Comparison of ENCODE assay signal across 10 mouse cellular contexts in the genomic region with DNA sequence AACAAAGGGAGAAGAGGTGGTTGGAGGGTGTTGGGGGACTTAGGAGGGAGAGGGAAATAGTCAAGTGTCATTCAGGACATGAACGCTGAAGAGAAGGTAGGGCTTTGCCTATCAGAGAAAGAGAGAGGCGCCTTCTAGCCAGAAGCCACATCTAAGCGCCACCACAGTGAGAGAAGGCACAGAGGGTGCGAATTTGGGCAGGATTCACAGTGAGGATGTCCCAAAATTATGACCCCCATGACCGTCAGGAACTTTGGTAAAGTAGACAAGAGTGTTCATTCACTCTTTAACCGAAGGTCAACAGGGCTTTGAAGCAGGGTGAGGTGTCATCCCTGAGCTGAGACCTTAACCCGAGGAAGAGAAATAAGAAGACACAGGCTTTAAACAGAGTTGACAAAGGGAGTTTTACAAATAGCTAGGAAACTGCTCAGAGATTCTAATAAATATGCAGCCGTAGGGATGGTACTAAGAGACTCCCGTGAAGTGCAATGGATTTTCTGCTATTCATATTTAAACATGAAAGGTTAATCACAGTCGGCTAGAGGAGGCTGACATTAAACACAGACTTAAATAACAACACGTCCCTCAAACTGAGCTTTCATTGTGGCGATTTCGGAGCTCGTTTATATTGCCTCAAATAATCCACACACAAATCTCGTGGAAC. TPM values are rescaled to one million over a fixed set of nuclear protein-coding genes. Genes with fewer than 3 reads are reported as not detected.
DNase-seq lines count a peak whose midpoint lies in the region; ATAC-seq and TF ChIP-seq lines count a peak whose summit lies in the region.
"Had no signal": no experiment of that assay in that cellular context is flagged by ENCODE, and none has a peak within 500 bp of the region (broad histone marks: within the 10 kb centered on the region; RNA-seq: fewer than 3 reads in every experiment).

No protein-coding gene starts in this region.

- H3K9ac ChIP-seq in liver, adult 2 months (ENCODE audit: low read depth, low read length): no peak overlapping the region
- H3K9ac ChIP-seq in forebrain, embryonic 16.5 days (replicated peaks; ENCODE audit: low read depth, low read length): no peak overlapping the region; the same call in 1 of the 2 replicates
- no peak overlapping the region for H3K9ac ChIP-seq in liver, embryonic 11.5 days (ENCODE audit: low read depth, low read length)
- H3K9ac ChIP-seq in stomach, embryonic 15.5 days: no peak overlapping the region

- peak; percentile 1 for DNase-seq in liver, adult 2 months (ENCODE audit: extremely low read depth, low read depth, low spot score)
- DNase-seq in liver: no peak
- DNase-seq in liver, embryonic 11.5 days (ENCODE audit: low spot score): no peak
- DNase-seq in layer of hippocampus, postnatal 10 days (ENCODE audit: low spot score in 2 of 2): no peak
- no peak for DNase-seq in ovary, adult 18-20 months (ENCODE audit: low spot score)

- no peaks in the 10 kb centered on the region for H3K27me3 ChIP-seq in liver, adult 2 months (ENCODE audit: control insufficient read depth, insufficient read depth, low read length)
- no peaks in the 10 kb centered on the region for H3K27me3 ChIP-seq in forebrain, embryonic 16.5 days (replicated peaks; ENCODE audit: control insufficient read depth, insufficient read depth, low read length)
- H3K27me3 ChIP-seq in liver, embryonic 11.5 days (replicated peaks; ENCODE audit: control insufficient read depth, insufficient read depth, low read length): no peaks in the 10 kb centered on the region
- H3K27me3 ChIP-seq in stomach, embryonic 15.5 days (replicated peaks): no peaks in the 10 kb centered on the region
- H3K27me3 ChIP-seq: Patski had no signal

- H3K4me1 ChIP-seq in liver, adult 2 months (ENCODE audit: control insufficient read depth, insufficient read depth, low read length): no peaks in the 10 kb centered on the region
- no peaks in the 10 kb centered on the region; the same call in 1 of the 2 replicates for H3K4me1 ChIP-seq in forebrain, embryonic 16.5 days (replicated peaks; ENCODE audit: control insufficient read depth, insufficient read depth, low read length)
- H3K4me1 ChIP-seq in liver, embryonic 11.5 days (replicated peaks; ENCODE audit: control insufficient read depth, insufficient read depth, low read length): no peaks in the 10 kb centered on the region
- H3K4me1 ChIP-seq in stomach, embryonic 15.5 days: no peaks in the 10 kb centered on the region

- no peak for TF ChIP-seq POLR2A in liver, adult 2 months (IDR thresholded peaks at IDR 0.05; ENCODE audit: extremely low read depth, insufficient read depth, low read length)

- ATAC-seq in forebrain, embryonic 16.5 days: peak; percentile 72
- ATAC-seq in liver, embryonic 11.5 days (replicated peaks; ENCODE audit: low FRiP score): no peak
- no peak for ATAC-seq in stomach, embryonic 15.5 days (ENCODE audit: insufficient read depth, low FRiP score, low read depth)
- ATAC-seq: Patski had no signal

- no peak for TF ChIP-seq CTCF in liver, adult 2 months (IDR thresholded peaks at IDR 0.05; ENCODE audit: low read depth, low read length)

- no peaks in the 10 kb centered on the region for H3K9me3 ChIP-seq in forebrain, embryonic 16.5 days (ENCODE audit: control insufficient read depth, low read length)
- no peaks in the 10 kb centered on the region for H3K9me3 ChIP-seq in liver, embryonic 11.5 days (ENCODE audit: control insufficient read depth, low read length)
- no peaks in the 10 kb centered on the region for H3K9me3 ChIP-seq in stomach, embryonic 15.5 days

- H3K4me3 ChIP-seq in liver, adult 2 months (ENCODE audit: insufficient read depth, low read depth, low read length): no peak overlapping the region
- H3K4me3 ChIP-seq in forebrain, embryonic 16.5 days (replicated peaks; ENCODE audit: low read length): peak overlapping the region; percentile 25
- no peak overlapping the region for H3K4me3 ChIP-seq in liver, embryonic 11.5 days (ENCODE audit: low read depth, low read length)
- H3K4me3 ChIP-seq in stomach, embryonic 15.5 days (replicated peaks): peak overlapping the region; percentile 26
- H3K4me3 ChIP-seq: left cerebral cortex, adult 2 months had no signal

- H3K27ac ChIP-seq in liver, adult 2 months (replicated peaks; ENCODE audit: insufficient read depth, low read depth, low read length): no peak overlapping the region
- H3K27ac ChIP-seq in forebrain, embryonic 16.5 days (ENCODE audit: low read length): no peak overlapping the region
- H3K27ac ChIP-seq in liver, embryonic 11.5 days (ENCODE audit: low read depth, low read length): no peak overlapping the region
- H3K27ac ChIP-seq in stomach, embryonic 15.5 days: no peak overlapping the region
- H3K27ac ChIP-seq: left cerebral cortex, adult 2 months had no signal

- no peaks in the 10 kb centered on the region for H3K36me3 ChIP-seq in liver, adult 2 months (ENCODE audit: control insufficient read depth, insufficient read depth, low read length)
- no peaks in the 10 kb centered on the region for H3K36me3 ChIP-seq in forebrain, embryonic 16.5 days (ENCODE audit: control insufficient read depth, insufficient read depth)
- H3K36me3 ChIP-seq in liver, embryonic 11.5 days (ENCODE audit: control insufficient read depth, insufficient read depth, low read length): no peaks in the 10 kb centered on the region
- no peaks in the 10 kb centered on the region for H3K36me3 ChIP-seq in stomach, embryonic 15.5 days

- H3K79me2 ChIP-seq in liver, adult 2 months (ENCODE audit: control insufficient read depth, insufficient read depth, low read length): no peaks in the 10 kb centered on the region

- H3K4me2 ChIP-seq in forebrain, embryonic 16.5 days (ENCODE audit: low read length): peak overlapping the region; percentile 50
- peak overlapping the region; percentile 2; the same call in 1 of the 2 replicates for H3K4me2 ChIP-seq in liver, embryonic 11.5 days
- peak overlapping the region; percentile 47 for H3K4me2 ChIP-seq in stomach, embryonic 15.5 days

- WGBS in liver, adult 2 months: 43% methylated on average over 15 of the region's 15 CpGs
- WGBS in forebrain, embryonic 16.5 days: 29% methylated on average over 15 of the region's 15 CpGs
- WGBS in liver, embryonic 11.5 days: 44% methylated on average over 15 of the region's 15 CpGs
- 35% methylated on average over 15 of the region's 15 CpGs for WGBS in stomach, embryonic 15.5 days

RNA-seq across cellular contexts. Expression of a gene that starts 14.9 kb away (rescaled TPM):
- not detected in 2 replicates for total RNA-seq in liver, adult 2 months (2014; rRNA removed)
- polyA plus RNA-seq in liver, adult 2 months (2012; rRNA removed): not detected in 2 replicates
- not detected in 2 replicates for polyA plus RNA-seq in forebrain, embryonic 16.5 days (2015; fragmentation: Nextera tagmentation; extraction: Ambion mirVana)
- polyA plus RNA-seq in liver, embryonic 11.5 days (2014; fragmentation: Nextera tagmentation; extraction: Ambion mirVana): not detected in 2 replicates
- polyA plus RNA-seq in stomach, embryonic 15.5 days (2015; fragmentation: Nextera tagmentation; extraction: Ambion mirVana): not detected in 2 replicates
- total RNA-seq in layer of hippocampus, postnatal 10 days (2021): not detected
- total RNA-seq: gastrocnemius, adult 8-10 months; left cerebral cortex, adult 2 months had no signal
- polyA plus RNA-seq: Patski had no signal

RNA-seq across cellular contexts. Expression of a gene that starts 16.5 kb away (rescaled TPM):
- total RNA-seq in liver, adult 2 months (2014; rRNA removed): not detected in 2 replicates
- not detected in 2 replicates for polyA plus RNA-seq in liver, adult 2 months (2012; rRNA removed)
- not detected in 2 replicates for polyA plus RNA-seq in forebrain, embryonic 16.5 days (2015; fragmentation: Nextera tagmentation; extraction: Ambion mirVana)
- polyA plus RNA-seq in liver, embryonic 11.5 days (2014; fragmentation: Nextera tagmentation; extraction: Ambion mirVana): not detected in 2 replicates
- not detected in 2 replicates for polyA plus RNA-seq in stomach, embryonic 15.5 days (2015; fragmentation: Nextera tagmentation; extraction: Ambion mirVana)
- total RNA-seq in layer of hippocampus, postnatal 10 days (2021): not detected
- total RNA-seq: gastrocnemius, adult 8-10 months; left cerebral cortex, adult 2 months had no signal
- polyA plus RNA-seq: Patski had no signal

RNA-seq across cellular contexts. Expression of a gene that starts 30.9 kb away (rescaled TPM):
- total RNA-seq in liver, adult 2 months (2014; rRNA removed): not detected in 2 replicates
- not detected in 2 replicates for polyA plus RNA-seq in liver, adult 2 months (2012; rRNA removed)
- polyA plus RNA-seq in forebrain, embryonic 16.5 days (2015; fragmentation: Nextera tagmentation; extraction: Ambion mirVana): not detected in 2 replicates
- polyA plus RNA-seq in liver, embryonic 11.5 days (2014; fragmentation: Nextera tagmentation; extraction: Ambion mirVana): not detected in 2 replicates
- polyA plus RNA-seq in stomach, embryonic 15.5 days (2015; fragmentation: Nextera tagmentation; extraction: Ambion mirVana): not detected in 2 replicates
- not detected for total RNA-seq in layer of hippocampus, postnatal 10 days (2021)
- total RNA-seq: gastrocnemius, adult 8-10 months; left cerebral cortex, adult 2 months had no signal
- polyA plus RNA-seq: Patski had no signal

RNA-seq across cellular contexts. Expression of a gene that starts 33.4 kb away (rescaled TPM):
- not detected in 2 replicates for total RNA-seq in liver, adult 2 months (2014; rRNA removed)
- not detected in 2 replicates for polyA plus RNA-seq in liver, adult 2 months (2012; rRNA removed)
- not detected in 2 replicates for polyA plus RNA-seq in forebrain, embryonic 16.5 days (2015; fragmentation: Nextera tagmentation; extraction: Ambion mirVana)
- polyA plus RNA-seq in liver, embryonic 11.5 days (2014; fragmentation: Nextera tagmentation; extraction: Ambion mirVana): not detected in 2 replicates
- polyA plus RNA-seq in stomach, embryonic 15.5 days (2015; fragmentation: Nextera tagmentation; extraction: Ambion mirVana): not detected in 2 replicates
- total RNA-seq in layer of hippocampus, postnatal 10 days (2021): not detected
- total RNA-seq: gastrocnemius, adult 8-10 months; left cerebral cortex, adult 2 months had no signal
- polyA plus RNA-seq: Patski had no signal

RNA-seq across cellular contexts. Expression of a gene that starts 37.4 kb away (rescaled TPM):
- total RNA-seq in liver, adult 2 months (2014; rRNA removed): not detected in 2 replicates
- 0.11 TPM in 1 of 2 replicates, not detected in the other for polyA plus RNA-seq in liver, adult 2 months (2012; rRNA removed)
- polyA plus RNA-seq in forebrain, embryonic 16.5 days (2015; fragmentation: Nextera tagmentation; extraction: Ambion mirVana): 1.2 TPM in 2 replicates
- 0.18 and 0.21 TPM in 2 replicates for polyA plus RNA-seq in liver, embryonic 11.5 days (2014; fragmentation: Nextera tagmentation; extraction: Ambion mirVana)
- 0.55 and 0.71 TPM in 2 replicates for polyA plus RNA-seq in stomach, embryonic 15.5 days (2015; fragmentation: Nextera tagmentation; extraction: Ambion mirVana)
- total RNA-seq in layer of hippocampus, postnatal 10 days (2021): 1 to 10 TPM; 1.2 to 2.0 TPM

Comparison
In these comparisons a context has a peak if more than half of its experiments do, and no peak if none do; other contexts are left out.
1. H3K4me3 ChIP-seq: peak in forebrain, embryonic 16.5 days (single experiment) and stomach, embryonic 15.5 days (single experiment); none in liver, adult 2 months (single experiment) and liver, embryonic 11.5 days (single experiment).
2. Peak in every context shown above with its lines, with median percentiles within 50 percentile points of each other: H3K4me2 ChIP-seq.